Mouse (Mus musculus) MEL (cell line): Measurements from ENCODE around the gene Dnajb3.

Experiments
- EP300 ChIP-seq, 2 experiments: IDR thresholded peaks; 2 replicates each; pipeline ENCODE4 v1.6.1; 2011; ENCODE audit warnings: improper control_type of control experiment in 2 of 2, low read length in 2 of 2, low read depth in 1 of 2, mild to moderate bottlenecking in 1 of 2
- ETS1 ChIP-seq: IDR thresholded peaks from 2 replicates; pipeline ENCODE4 v1.6.1; 2012; ENCODE audit warnings: low read depth, mild to moderate bottlenecking, inconsistent platforms, low read length, improper control_type of control experiment, moderate library complexity
- HCFC1 ChIP-seq: IDR thresholded peaks from 2 replicates; pipeline ENCODE4 v1.6.1; 2012; ENCODE audit warnings: low read depth, mild to moderate bottlenecking, inconsistent platforms, low read length, improper control_type of control experiment, moderate library complexity
- MXI1 ChIP-seq: IDR thresholded peaks from 2 replicates; pipeline ENCODE4 v1.6.1; 2011; ENCODE audit warnings: mild to moderate bottlenecking, low read depth, low read length, improper control_type of control experiment
- SIN3A ChIP-seq: IDR thresholded peaks from 2 replicates; pipeline ENCODE4 v1.6.1; 2012; ENCODE audit warnings: low read length, improper control_type of control experiment, inconsistent platforms
- ZC3H11A ChIP-seq: IDR thresholded peaks from 2 replicates; pipeline ENCODE4 v1.6.1; 2012; ENCODE audit warnings: low read depth, mild to moderate bottlenecking, inconsistent platforms, low read length, improper control_type of control experiment

- TF ChIP-seq SIN3A, result no peak
- no peak for TF ChIP-seq EP300 (IDR thresholded peaks at IDR 0.05; ENCODE audit: low read depth in 1 of 2, low read length in 2 of 2)
- no peak for TF ChIP-seq HCFC1
- TF ChIP-seq ZC3H11A, result no peak
- no peak for TF ChIP-seq MXI1
- TF ChIP-seq ETS1, result no peak
Measured at GRCm38 (mm10) chr1:88217144-88217543, 11.6 kb upstream of the Dnajb3 start.
